Mouse (Mus musculus) frontal cortex, postnatal 14 days (tissue): ENCODE data around the gene Rnf208.
"Not testable (repeated sequence)": the region's sequence is repeated elsewhere in the genome, so short reads cannot be mapped to it uniquely, and the experiment has no call there.

ENCODE experiments used
- DNase-seq, 2 experiments: peaks; one replicate each; pipeline ENCODE4 v3.0.0; 2022; ENCODE audit warnings: low spot score in 2 of 2

Gene Rnf208

DNA sequence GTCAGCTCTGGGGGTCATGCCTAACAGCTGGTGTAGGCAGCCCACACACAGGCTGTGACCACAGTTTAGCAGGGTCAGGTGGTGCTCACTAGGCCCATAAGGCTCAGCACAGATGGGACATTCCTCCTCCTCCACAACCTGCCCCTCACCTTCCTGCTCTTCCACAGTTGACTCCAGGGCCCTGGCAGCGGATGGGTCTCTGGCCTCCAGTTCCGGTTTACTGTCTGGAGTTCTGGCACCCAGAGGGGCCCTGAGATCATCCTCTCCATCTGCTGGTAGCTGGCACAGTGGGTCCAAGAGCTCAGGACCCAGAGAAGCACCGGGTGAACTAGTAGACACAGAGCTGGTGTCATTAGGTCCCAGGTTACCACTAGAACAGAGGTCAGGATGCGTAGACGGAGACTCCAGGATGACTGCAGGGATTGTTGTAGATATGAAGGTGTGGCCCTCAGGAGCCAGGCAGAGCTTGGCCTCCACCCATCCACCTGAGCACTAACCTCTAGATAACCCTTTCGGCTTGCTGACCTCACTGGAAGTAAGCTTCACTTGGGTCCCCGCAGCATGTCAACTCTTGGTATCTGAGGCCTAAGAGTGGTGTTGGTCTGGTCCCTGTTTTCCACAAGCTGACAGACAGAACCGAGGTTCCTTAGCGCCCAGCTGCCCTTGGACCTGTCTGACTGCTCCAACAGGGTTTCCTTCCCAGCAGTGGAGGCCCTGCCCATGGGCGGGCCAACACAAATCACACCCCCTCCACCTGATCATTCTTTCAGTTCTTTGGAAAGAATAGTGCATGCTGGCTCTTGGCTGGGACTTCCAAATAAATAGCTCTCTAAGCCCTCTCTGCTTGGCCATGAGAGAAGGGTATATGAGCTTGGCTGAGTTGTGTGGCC lies 4.4 kb downstream of the Rnf208 start, which contains the start of gene AL732309.1:
Gene AL732309.1 (minus strand): TSS at position 681 of the 890 bp plus-strand sequence.
- no peak for DNase-seq

DNA sequence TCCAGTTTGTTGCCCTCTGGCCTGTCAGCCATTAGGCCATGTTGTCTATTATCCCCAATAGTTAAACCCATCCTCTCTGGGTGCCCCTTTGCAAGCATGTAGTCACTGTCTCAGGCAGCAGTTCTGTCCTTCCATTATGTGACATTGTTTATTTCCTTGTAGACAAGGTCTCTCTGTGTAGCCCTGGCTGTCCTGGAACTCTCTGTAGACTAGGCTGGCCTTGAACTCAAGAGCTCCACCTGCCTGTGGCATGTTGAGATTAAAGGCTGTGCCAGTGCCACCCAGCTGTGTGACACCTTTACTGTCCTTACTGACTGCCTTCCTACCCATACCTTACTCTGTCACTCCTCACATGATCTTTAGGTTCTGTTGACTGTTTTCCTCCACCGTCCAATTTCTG lies 10.3 kb downstream of the Rnf208 start:
- DNase-seq, result no peak

DNA sequence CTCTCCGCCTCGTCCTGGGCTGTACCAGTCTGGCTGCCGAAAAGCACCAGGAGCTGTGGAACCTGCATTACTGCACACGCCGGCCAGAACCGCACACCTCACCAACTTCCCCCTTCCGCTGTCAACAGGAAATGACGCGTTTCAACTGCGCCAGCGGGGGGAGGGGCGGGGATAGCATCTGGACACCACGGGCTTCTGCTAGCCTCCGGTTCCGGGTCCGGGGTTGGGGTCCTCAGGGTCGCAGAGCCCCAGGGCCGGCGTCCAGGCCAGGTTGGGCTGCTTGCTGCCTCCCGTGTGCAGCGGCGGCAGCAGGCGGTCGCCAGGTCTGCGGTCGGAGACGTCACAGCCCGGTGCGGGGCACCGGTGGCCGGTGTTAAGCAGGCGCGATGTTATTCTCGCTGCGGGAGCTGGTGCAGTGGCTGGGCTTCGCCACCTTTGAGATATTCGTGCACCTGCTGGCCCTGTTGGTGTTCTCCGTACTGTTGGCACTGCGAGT lies 13.3 kb downstream of the Rnf208 start, which contains the start of gene Tmem203:
Gene Tmem203 (plus strand): TSS at position 156 of the 496 bp plus-strand sequence.
- peak; percentile 71 to 83 for DNase-seq

DNA sequence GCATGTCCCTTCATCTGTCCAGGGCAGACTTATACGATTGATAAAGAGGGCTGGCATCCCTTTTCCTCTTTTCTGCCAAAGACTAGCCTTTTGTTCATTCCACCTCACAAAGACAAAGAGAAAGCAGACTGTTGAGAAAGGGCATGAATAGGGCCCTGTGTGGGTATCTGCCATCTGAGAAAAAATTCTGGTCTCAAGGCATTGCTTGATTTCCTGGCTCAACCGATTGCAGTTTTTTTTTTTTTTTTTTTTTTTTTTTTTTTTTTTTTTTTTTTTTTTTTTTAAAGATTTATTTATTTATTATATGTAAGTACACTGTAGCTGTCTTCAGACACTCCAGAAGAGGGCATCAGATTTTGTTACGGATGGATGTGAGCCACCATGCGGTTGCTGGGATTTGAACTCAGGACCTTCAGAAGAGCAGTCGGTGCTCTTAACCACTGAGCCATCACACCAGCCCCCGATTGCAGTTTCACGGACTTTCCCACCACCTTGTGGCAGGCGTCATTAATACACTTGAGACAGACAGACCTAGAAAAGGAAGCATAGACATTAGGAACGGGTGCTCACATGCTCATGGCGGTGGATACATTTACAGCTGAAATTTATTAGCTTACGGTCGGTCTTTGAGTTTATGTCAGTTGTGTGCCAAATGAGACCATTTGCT lies 14.5 kb downstream of the Rnf208 start:
- DNase-seq, result not testable (repeated sequence)

DNA sequence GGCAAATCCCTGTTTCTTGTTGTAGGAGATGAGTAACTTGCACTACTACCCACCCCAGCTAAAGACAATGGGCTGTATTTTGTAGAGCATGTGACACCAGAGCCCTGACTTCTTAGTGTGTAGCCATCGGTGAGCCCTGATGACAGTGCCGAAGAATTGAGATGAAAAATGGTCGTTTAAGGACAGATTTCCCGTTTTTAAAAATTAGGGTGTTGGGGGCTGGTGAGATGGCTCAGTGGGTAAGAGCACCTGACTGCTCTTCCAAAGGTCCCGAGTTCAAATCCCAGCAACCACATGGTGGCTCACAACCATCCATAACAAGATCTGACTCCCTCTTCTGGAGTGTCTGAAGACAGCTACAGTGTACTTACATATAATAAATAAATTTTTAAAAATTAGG lies 15.2 kb downstream of the Rnf208 start:
- not testable (repeated sequence) for DNase-seq

DNA sequence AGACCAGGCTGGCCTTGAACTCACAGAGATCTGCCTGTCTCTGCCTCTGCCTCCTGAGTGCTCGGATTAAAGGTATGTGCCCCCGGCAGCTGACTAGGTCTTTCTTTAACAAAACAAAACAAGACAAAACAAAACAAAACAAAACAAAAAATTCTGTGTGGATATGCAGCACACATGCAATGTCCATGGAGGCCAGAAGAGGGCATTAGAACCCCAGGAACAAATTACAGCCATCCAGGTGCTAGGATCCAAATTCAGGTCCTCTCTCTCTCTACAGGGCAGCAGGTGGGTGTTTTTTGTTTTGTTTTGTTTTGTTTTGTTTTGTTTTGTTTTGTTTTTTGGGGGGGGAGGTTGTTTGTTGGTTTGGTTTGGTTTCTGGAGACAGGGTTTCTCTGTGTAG lies 16.8 kb downstream of the Rnf208 start:
- DNase-seq, result no peak

DNA sequence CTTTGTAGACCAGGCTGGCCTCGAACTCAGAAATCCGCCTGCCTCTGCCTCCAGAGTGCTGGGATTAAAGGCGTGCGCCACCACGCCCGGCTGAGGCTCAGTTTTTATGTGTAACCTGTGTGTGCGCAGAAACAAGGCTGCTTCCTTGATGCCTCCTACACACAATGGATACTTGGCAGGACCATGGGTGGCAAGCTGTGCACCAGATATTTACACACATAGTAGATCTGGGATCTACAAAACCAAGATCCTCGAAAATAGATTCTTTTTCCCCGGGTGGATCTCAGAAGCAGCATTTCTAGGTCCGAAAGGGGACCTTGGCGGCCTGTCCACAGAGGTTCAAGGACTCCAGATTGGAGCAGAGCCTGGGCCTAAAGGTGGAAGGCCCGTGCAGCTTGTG lies 19.8 kb downstream of the Rnf208 start:
- no peak for DNase-seq

DNA sequence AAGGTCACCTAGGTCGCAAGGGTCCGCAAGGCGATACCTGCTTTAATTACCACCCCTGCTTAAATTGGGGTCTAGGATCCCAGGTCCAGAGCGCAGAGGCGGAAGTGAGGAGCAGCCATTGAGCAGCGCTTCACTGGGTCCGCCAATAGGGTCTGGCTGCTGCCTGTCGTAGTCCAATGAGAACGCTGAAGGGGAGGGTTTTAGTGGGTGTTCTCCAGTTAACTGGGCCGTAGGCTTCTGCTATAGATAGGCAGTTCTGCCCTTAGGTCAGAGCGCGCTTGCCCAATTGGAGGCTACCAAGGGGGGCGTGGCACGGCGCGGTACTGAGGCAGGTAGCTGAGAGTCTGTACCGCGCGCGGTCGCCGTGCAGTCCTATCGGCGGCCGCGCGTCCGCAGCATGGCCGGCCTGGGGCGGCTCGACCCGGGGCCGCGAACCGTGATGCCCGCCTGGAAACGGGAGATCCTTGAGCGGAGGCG lies 20.3 kb downstream of the Rnf208 start, which contains the start of gene Tprn:
Gene Tprn (plus strand): TSS at position 328 of the 477 bp plus-strand sequence.
- DNase-seq, result peak; percentile 89 to 93

DNA sequence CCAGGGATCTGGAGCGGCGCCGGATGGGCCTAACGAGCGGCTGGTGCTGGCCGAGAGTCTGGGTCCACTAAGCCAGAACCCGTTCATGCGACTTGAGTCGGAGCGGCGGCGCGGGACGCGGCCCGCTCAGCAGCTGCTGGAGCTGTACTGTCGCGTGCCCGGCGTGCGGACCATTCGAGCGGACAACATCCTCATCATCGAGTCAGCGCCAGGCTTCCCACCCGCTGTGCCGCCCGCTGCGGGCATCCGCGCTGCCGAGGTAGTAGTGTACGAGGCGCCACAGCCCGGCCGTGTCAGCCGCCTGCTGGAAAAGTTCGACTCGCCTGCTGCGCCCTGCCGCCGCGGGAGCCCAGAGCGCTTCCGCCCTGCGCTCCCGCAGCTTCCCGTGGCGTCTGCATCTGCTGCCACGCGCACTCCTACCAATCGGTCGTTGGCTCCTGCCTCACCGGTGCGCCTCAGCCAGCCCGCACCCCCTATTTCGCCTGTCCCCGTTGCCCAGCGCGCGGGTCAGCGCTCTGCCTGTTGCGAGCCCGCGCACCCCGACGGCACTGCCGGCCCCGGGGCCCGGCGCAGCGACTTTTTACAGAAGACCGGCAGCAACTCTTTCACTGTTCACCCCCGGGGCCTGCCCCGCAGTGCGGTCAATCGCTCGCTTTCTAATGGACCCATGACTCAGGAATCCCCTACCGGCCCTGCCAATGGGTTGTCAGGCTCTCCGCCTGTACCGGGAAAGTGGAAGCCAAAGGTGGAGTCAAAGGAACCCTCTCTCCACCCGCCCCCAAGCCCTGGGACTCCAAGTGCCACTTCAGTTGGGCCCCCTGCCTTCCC lies 21.0 kb downstream of the Rnf208 start:
- DNase-seq, result no peak

DNA sequence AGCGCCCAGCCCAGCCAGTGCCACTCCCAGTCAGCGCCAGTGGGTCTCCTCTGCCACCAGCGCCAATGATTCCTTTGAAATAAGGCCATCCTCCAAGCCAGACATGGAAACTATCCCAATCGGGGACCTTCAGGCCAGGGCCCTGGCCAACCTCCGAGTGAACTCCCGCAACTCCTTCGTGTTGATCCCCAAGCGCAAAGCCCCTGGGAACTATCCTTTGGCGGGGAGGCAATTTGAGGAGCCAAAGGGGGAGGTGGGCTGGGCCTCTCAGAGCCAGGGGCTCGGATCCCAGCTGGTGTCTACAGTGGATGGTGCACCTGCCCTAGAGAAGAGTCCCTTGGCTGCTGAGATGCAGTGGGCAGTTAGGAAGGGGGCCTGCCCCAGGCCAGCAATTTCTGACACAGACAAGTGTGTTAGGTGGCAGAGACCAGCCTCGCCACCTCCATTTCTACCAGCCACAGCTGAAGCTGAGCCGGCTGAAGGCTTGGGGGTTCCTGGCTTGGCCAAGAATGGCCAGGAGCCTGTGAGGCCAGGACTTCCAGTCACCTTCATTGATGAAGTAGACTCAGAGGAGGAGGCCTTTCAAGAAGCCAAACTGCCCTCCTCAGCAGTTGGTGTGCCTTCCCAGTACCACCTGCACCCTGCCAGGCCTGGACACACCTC lies 21.7 kb downstream of the Rnf208 start:
- DNase-seq, result no peak

DNA sequence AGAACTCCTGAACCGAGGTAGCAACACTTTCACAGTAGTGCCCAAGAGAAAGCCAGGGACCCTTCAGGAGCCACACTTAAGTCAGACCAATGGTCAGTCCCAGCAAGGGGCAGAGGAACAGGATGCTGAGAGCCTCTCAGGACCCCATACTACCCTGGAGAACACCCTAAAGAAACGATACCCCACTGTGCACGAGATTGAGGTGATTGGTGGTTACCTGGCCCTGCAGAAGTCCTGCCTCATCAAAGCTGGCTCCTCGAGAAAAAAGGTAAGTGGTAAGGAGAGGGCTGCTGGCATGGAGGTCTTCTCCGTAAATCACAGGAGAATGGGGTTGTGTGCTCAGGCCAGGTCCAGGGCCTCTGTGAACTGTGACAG lies 22.2 kb downstream of the Rnf208 start:
- no peak for DNase-seq

DNA sequence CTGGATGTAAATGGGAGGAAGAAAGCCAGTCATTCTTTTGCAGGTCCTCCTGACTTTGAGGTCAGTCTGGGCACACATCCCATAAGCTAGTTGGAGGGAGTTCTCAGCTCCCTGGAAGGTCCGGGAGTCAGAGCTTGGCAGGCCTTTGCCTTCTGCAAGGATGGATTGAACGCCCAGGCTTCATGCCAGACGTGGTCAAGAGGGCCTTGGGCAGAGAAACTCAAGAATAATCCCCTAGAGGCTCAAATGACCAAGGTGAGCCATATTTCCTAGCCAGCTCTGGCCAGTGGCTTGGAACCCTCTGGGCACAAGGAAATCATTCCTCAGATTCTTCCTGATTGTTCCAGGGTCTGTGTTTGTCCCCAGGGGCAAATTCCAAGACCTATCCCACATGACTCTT lies 22.8 kb downstream of the Rnf208 start:
- no peak for DNase-seq

DNA sequence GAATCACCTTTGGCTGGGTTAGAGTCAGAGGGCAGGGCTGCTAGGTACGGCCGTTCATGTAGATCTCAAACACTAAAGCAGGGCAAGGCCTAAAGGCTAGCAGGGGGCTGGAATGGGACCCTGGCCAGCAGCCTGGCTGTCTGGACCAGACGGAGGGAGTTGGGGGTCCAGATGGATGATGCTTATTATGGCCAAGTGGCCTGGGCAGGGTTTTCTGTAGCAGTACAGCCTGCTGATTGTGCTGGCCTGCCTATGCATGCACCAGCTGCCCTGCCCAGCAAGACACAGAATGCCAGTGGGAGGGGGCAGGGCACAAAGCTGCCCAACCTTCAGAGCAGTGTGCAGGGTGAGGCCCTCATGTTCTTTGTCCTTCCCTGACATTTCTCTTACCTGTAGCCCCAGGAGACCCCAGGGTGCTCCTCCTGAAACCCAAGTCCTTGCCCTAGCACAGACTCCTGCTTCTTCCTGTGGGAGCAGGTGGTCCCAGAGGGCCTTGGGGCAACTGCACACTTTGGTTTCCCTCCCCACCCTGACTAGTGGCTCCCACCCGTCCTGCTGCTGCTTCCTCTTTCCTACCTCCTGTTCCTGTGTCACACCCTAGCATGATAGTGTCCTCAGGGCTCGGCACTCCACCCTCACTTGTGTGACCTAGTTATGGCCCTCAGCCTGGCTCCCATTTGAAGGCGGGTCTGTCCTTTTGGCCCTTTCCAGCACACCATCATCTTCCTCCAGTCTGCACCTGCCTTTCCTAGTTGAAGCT lies 24.0 kb downstream of the Rnf208 start:
- DNase-seq, result no peak

DNA sequence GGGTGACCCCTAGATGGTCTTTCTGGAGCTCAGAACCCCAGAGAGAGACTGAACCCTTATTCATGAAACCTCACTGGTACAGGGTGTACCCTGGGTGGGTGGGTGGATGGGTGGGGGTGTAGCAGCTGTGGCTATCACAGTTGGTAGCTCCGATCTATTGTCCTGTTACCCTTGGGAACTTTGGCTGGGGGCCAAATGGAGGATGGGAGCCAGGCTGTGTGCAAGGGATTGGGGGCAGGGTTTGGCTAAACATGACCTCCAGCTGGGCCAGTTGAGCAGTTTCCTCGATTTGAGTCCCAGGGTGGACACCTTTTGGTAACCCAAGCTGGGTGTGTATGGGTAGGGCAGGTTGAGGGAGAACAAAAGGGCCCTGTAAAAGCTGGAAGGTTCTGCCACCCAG lies 24.7 kb downstream of the Rnf208 start:
- no peak for DNase-seq

DNA sequence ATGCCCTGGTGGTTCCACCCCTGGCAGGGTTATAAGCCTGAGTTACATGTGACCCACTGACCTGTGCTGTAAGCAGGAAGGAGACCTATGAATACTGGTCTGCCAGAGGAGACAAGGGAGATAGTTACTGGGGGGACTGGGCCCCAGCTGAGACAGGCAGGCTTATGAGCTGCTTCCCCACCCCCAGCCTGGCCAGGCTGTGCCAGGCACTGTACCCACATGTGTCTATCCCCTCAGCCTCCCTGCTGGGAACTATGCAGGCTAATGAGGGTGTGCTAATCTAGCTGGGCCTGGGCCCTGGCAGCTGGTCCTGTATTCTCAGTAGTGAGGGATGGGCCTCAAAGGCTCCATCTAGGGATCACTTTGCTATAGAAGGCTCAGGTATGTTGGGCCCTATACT lies 25.2 kb downstream of the Rnf208 start:
- no peak for DNase-seq

DNA sequence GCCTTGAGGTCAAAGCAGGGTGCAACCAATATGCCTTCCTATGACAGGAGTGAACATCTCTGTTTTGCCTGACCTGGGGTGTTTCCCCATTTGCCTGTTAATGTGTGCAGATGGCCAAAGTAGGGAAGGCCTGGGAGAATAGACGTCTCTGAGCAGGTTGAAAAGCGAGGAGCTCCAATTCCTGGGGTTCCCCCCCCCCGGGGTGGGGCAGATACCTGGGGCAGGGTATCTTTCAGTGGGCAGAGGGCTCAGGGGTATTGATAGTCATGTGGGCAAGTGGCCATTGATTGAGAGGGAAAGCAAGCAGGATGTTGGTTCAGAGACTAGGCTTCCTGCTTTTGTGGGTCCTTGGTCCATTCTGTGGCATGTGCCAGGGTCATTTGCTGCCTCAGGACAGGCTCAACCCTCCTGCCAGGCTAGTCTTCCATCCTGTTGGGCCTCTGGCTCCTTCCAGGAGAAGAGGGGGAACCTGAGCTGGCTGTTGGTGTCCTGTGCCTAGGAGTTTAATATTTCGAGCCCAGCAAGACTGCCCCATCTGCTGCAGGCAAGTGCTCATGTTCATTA lies 25.8 kb downstream of the Rnf208 start:
- no peak for DNase-seq

DNA sequence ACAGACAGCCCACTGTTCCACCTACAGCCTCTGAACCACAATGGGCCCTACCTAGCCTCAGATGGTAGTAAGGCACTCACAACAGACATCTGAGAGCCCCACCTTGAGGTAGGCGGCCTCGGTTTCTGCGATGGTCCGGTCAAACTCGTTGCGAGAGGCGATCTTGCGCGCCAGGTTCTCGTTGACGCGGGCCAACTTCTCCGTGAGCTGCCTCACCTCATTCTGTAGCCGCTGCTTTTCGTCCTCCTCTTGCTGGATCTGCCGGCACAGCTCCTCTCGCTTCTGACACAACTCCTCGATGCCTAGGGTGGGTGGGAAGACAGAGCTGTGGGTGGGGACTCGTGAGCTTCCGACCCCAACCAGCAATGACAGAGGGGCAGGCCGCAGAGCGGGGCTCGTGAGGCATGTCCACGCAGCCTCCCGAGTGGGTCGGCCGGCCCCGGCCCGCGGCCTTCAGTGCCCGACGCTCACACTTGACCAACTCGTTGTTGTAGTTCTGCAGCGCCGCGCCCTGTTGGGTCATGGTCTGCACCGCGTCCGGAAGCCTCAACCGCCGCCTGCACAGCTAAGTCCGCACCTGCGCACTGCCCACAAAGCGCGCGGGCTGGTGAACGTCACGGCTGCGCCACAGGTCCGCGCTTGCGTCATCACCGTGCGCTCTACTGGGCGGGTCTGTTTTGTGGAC lies 29.9 kb downstream of the Rnf208 start, which contains the start of the genes Ssna1 and Anapc2:
Gene Ssna1 (minus strand): TSS at position 612 of the 685 bp plus-strand sequence.
Gene Anapc2 (plus strand): TSS at position 652 of the 685 bp plus-strand sequence.
- peak; percentile 94 to 98 for DNase-seq

DNA sequence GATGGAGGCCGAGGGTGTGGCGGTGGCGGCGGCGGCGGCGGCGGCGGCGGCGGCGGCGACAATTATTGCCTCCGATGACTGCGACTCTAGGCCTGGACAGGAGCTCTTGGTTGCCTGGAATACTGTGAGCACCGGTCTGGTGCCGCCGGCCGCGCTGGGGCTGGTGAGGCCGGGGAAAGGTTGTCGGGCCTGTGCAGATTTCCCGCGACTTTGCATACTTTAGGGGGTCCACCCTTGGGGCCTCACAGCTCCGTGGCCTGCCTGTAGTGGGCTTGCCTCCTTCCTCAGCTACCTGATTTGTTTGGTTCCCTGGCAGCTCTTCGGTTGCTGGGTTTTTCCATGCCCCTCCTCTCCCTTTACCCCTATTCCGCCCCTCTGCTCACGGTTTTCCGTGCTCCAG lies 30.5 kb downstream of the Rnf208 start:
- no peak for DNase-seq

DNA sequence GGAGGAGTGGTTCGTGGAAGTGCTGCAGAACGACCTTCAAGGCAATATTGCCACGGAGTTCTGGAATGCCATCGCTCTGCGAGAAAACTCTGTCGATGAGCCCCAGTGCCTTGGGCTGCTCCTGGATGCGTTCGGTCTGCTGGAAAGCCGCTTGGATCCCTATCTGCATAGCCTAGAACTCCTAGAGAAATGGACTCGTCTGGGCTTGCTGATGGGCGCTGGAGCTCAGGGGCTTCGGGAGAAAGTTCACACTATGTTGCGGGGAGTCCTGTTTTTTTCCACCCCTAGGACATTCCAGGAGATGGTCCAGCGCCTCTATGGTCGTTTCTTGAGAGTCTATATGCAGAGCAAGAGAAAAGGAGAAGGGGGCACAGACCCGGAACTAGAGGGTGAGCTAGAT lies 31.0 kb downstream of the Rnf208 start:
- DNase-seq, result no peak
